Mouse (Mus musculus) liver, embryonic 16.5 days (tissue): ENCODE measurements around the gene Zfc3h1. TPM values are rescaled to one million over a fixed set of nuclear protein-coding genes. Genes with fewer than 3 reads are reported as not detected.

Experiments used
- ATAC-seq: fragments of 200-750 bp; cut with Nextera tagmentation; 2 replicates; pipeline ENCODE4 v1.8.0; 2017; ENCODE audit warnings: low read depth, mild to moderate bottlenecking, moderate number of reproducible peaks, moderate library complexity
- H3K27ac ChIP-seq: fragments of 300-500 bp; sonication (generic); 2 replicates; pipeline ENCODE4 v1.5.1; 2014; ENCODE audit warnings: mild to moderate bottlenecking, low read length
- H3K27me3 ChIP-seq: fragments of 300-500 bp; sonication (generic); 2 replicates; pipeline ENCODE4 v1.6.1; 2014; ENCODE audit warnings: low read depth, low read length, mixed read lengths; ENCODE audit not compliant: control insufficient read depth, insufficient read depth
- H3K36me3 ChIP-seq: fragments of 300-500 bp; sonication (generic); 2 replicates; pipeline ENCODE4 v1.6.1; 2014; ENCODE audit warnings: mild to moderate bottlenecking; ENCODE audit not compliant: control insufficient read depth, insufficient read depth
- H3K4me1 ChIP-seq: fragments of 300-500 bp; sonication (generic); 2 replicates; pipeline ENCODE4 v1.6.1; 2014; ENCODE audit warnings: low read depth, low read length, mixed read lengths; ENCODE audit not compliant: control insufficient read depth
- H3K4me2 ChIP-seq: fragments of 300-500 bp; sonication (generic); 2 replicates; pipeline ENCODE4 v1.6.1; 2014; ENCODE audit warnings: low read depth, low read length, mixed read lengths
- H3K4me3 ChIP-seq: fragments of 300-500 bp; sonication (generic); 2 replicates; pipeline ENCODE4 v1.5.1; 2014; ENCODE audit warnings: low read depth, mild to moderate bottlenecking, low read length
- H3K9ac ChIP-seq: fragments of 300-500 bp; sonication (generic); 2 replicates; pipeline ENCODE4 v1.6.1; 2014; ENCODE audit warnings: low read depth, low read length
- H3K9me3 ChIP-seq: fragments of 300-500 bp; sonication (generic); replicated peaks from 2 replicates; pipeline ENCODE4 v1.6.1; 2016; ENCODE audit warnings: low read length; ENCODE audit not compliant: control insufficient read depth
- WGBS: fragments of 180-500 bp; shearing (Covaris S2); extraction: QIAGEN DNeasy Blood & Tissue Kit; methylation state at CpG from one replicate; pipeline ENCODE4 v1.1.7; 2014; ENCODE audit not compliant: insufficient replicate concordance; 5-methylcytosine and 5-hydroxymethylcytosine counted together
- polyA plus RNA-seq: library from polyadenylated mRNA; unstranded; fragments of >200 nt; fragmentation: Nextera tagmentation; extraction: Ambion mirVana; gene quantifications from 2 replicates; pipeline ENCODE4 v1.2.1, GENCODE M21; 2015

Zfc3h1 gene
- polyA plus RNA-seq, 1 experiment from 2014 or later = 6.8 TPM

GRCm38 (mm10) chr10:115413496-115413895 is 28.7 kb downstream of the Zfc3h1 start:
- Histone ChIP-seq H3K4me3 (no peak overlapping the region), H3K27ac (no peak overlapping the region), H3K4me1 (no peaks in the 10 kb centered on the region), H3K36me3 (peaks cover 56% of the 10 kb centered on the region), H3K27me3 (no peaks in the 10 kb centered on the region), H3K4me2 (no peak overlapping the region), H3K9ac (no peak overlapping the region), H3K9me3 (no peaks in the 10 kb centered on the region)
- 83% methylated on average over 2 of the region's 2 CpGs for WGBS
- ATAC-seq = no peak

GRCm38 (mm10) chr10:115414056-115414455 is 29.3 kb downstream of the Zfc3h1 start:
- Histone ChIP-seq H3K27me3 (no peaks in the 10 kb centered on the region), H3K9ac (no peak overlapping the region), H3K4me3 (no peak overlapping the region), H3K4me1 (no peaks in the 10 kb centered on the region), H3K36me3 (peaks cover 54% of the 10 kb centered on the region), H3K27ac (no peak overlapping the region), H3K4me2 (no peak overlapping the region), H3K9me3 (no peaks in the 10 kb centered on the region)
- ATAC-seq = no peak
- WGBS = 77% methylated on average over 3 of the region's 3 CpGs

- no peak for ATAC-seq
- H3K27ac ChIP-seq = no peak overlapping the region
- H3K4me3 ChIP-seq = no peak overlapping the region
- 88% methylated on average over 4 of the region's 4 CpGs for WGBS
- H3K27me3 ChIP-seq = no peaks in the 10 kb centered on the region
- H3K9me3 ChIP-seq = no peaks in the 10 kb centered on the region
- H3K4me1 ChIP-seq = no peaks in the 10 kb centered on the region
- peaks cover 38% of the 10 kb centered on the region for H3K36me3 ChIP-seq
- no peak overlapping the region for H3K4me2 ChIP-seq
- H3K9ac ChIP-seq = no peak overlapping the region
Measured at GRCm38 (mm10) chr10:115421976-115422375, 37.2 kb downstream of the Zfc3h1 start.

GRCm38 (mm10) chr10:115425351-115425750 is 40.6 kb downstream of the Zfc3h1 start:
- H3K36me3 ChIP-seq = peaks cover 52% of the 10 kb centered on the region
- H3K4me3 ChIP-seq = no peak overlapping the region
- no peak overlapping the region for H3K4me2 ChIP-seq
- no peaks in the 10 kb centered on the region for H3K27me3 ChIP-seq
- no peaks in the 10 kb centered on the region for H3K9me3 ChIP-seq
- no peaks in the 10 kb centered on the region for H3K4me1 ChIP-seq
- WGBS = 79% methylated on average over 2 of the region's 2 CpGs
- no peak overlapping the region for H3K27ac ChIP-seq
- ATAC-seq = no peak
- no peak overlapping the region for H3K9ac ChIP-seq

- Histone ChIP-seq H3K9me3 (no peaks in the 10 kb centered on the region), H3K9ac (no peak overlapping the region), H3K27ac (no peak overlapping the region), H3K27me3 (no peaks in the 10 kb centered on the region), H3K36me3 (peaks cover 16% of the 10 kb centered on the region), H3K4me2 (no peak overlapping the region), H3K4me1 (no peaks in the 10 kb centered on the region), H3K4me3 (no peak overlapping the region)
- ATAC-seq = no peak
- WGBS = 80% methylated on average over 4 of the region's 4 CpGs
Measured at GRCm38 (mm10) chr10:115437286-115437685, 52.5 kb downstream of the Zfc3h1 start.

- no peak overlapping the region for H3K9ac ChIP-seq
- 71% methylated on average over 13 of the region's 13 CpGs for WGBS
- H3K27ac ChIP-seq = no peak overlapping the region
Measured at GRCm38 (mm10) chr10:115448614-115449013, 63.9 kb downstream of the Zfc3h1 start.

GRCm38 (mm10) chr10:115457368-115458021 is 72.7 kb downstream of the Zfc3h1 start:
- Histone ChIP-seq H3K27me3 (no peaks in the 10 kb centered on the region), H3K4me3 (no peak overlapping the region), H3K4me2 (no peak overlapping the region), H3K9ac (no peak overlapping the region), H3K9me3 (no peaks in the 10 kb centered on the region), H3K27ac (no peak overlapping the region), H3K36me3 (no peaks in the 10 kb centered on the region), H3K4me1 (no peaks in the 10 kb centered on the region)
- ATAC-seq = no peak
- WGBS = 41% methylated on average over 6 of the region's 6 CpGs

More at GRCm38 (mm10) chr10:115448614-115449013, 63.9 kb downstream of the Zfc3h1 start:
- no peak overlapping the region for H3K4me3 ChIP-seq
- H3K27me3 ChIP-seq = no peaks in the 10 kb centered on the region
- no peak for ATAC-seq
- no peak overlapping the region for H3K4me2 ChIP-seq
- H3K36me3 ChIP-seq = no peaks in the 10 kb centered on the region
- no peaks in the 10 kb centered on the region for H3K9me3 ChIP-seq
- H3K4me1 ChIP-seq = no peaks in the 10 kb centered on the region

- no peaks in the 10 kb centered on the region for H3K9me3 ChIP-seq
- H3K4me3 ChIP-seq = no peak overlapping the region
- WGBS = 36% methylated on average over 5 of the region's 5 CpGs
- H3K36me3 ChIP-seq = no peaks in the 10 kb centered on the region
- ATAC-seq = no peak
- H3K4me2 ChIP-seq = no peak overlapping the region
- no peaks in the 10 kb centered on the region for H3K4me1 ChIP-seq
- no peak overlapping the region for H3K9ac ChIP-seq
- no peak overlapping the region for H3K27ac ChIP-seq
- H3K27me3 ChIP-seq = no peaks in the 10 kb centered on the region
Measured at GRCm38 (mm10) chr10:115462646-115463045, 77.9 kb downstream of the Zfc3h1 start.

GRCm38 (mm10) chr10:115465072-115465471 is 80.3 kb downstream of the Zfc3h1 start:
- no peaks in the 10 kb centered on the region for H3K27me3 ChIP-seq
- ATAC-seq = no peak
- no peak overlapping the region for H3K9ac ChIP-seq
- no peaks in the 10 kb centered on the region for H3K9me3 ChIP-seq
- WGBS = 52% methylated on average over 7 of the region's 7 CpGs
- no peak overlapping the region for H3K4me3 ChIP-seq
- no peak overlapping the region for H3K27ac ChIP-seq
- H3K36me3 ChIP-seq = no peaks in the 10 kb centered on the region
- H3K4me2 ChIP-seq = no peak overlapping the region
- no peaks in the 10 kb centered on the region for H3K4me1 ChIP-seq
